Mouse (Mus musculus): ENCODE results near the gene Slco2b1. TPM values are rescaled to one million over a fixed set of nuclear protein-coding genes. Genes with fewer than 3 reads are reported as not detected.
A peak's percentile ranks its signal among the peaks of the same experiment; 100 is the strongest.
"Not testable (repeated sequence)": the region's sequence is repeated elsewhere in the genome, so short reads cannot be mapped to it uniquely, and the experiment has no call there.

Gene Slco2b1
- 2.8 and 3.4 TPM in 2 replicates for polyA plus RNA-seq (2014; fragmentation: Nextera tagmentation; extraction: Ambion mirVana)

DNA sequence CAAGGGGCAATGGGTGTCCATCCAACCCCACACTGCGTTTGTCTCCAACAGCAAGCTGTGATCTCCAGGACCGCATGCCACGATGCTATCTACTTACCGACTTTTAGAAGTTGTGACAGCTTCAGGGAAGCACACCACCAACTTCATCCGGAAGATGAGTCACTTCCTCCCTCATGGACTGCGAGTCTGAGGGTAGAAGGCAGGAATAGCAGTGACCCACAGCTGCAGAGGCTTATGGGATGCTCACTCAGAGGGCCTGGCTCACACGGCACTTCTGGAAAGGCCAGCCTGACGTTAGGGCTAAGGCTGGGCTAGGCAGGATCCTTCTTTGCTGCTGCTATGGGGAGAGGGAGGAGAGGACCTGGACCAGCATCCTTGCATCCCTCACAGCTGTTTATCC, at the start of gene Slco2b1:
Gene Slco2b1 (minus strand): TSS at position 175 of the 400 bp plus-strand sequence.
- WGBS: 77% methylated on average over 8 of the region's 8 CpGs
- Histone ChIP-seq H3K4me3 (ENCODE audit: low read depth, low read length) (no peak within 1 kb of the TSS), H3K27me3 (ENCODE audit: control insufficient read depth, insufficient read depth, low read length) (no peaks in the 10 kb centered on the region), H3K4me2 (ENCODE audit: low read depth) (no peak within 1 kb of the TSS), H3K36me3 (ENCODE audit: control insufficient read depth, insufficient read depth, low read length) (no peaks in the 10 kb centered on the region), H3K9ac (ENCODE audit: low read length) (no peak within 1 kb of the TSS), H3K4me1 (ENCODE audit: control insufficient read depth, insufficient read depth, low read length) (no peaks in the 10 kb centered on the region), H3K27ac (ENCODE audit: low read depth, low read length) (no peak within 1 kb of the TSS), H3K9me3 (ENCODE audit: control insufficient read depth, low read length) (no peaks in the 10 kb centered on the region)
- DNase-seq (ENCODE audit: low spot score) (no peak), ATAC-seq (ENCODE audit: insufficient read depth, low FRiP score, low TSS enrichment) (no peak)

- Histone ChIP-seq H3K9ac (ENCODE audit: low read length) (no peak overlapping the region), H3K36me3 (ENCODE audit: control insufficient read depth, insufficient read depth, low read length) (no peaks in the 10 kb centered on the region), H3K4me1 (ENCODE audit: control insufficient read depth, insufficient read depth, low read length) (no peaks in the 10 kb centered on the region), H3K9me3 (ENCODE audit: control insufficient read depth, low read length) (no peaks in the 10 kb centered on the region), H3K4me3 (ENCODE audit: low read depth, low read length) (no peak overlapping the region), H3K27ac (ENCODE audit: low read depth, low read length) (no peak overlapping the region), H3K4me2 (ENCODE audit: low read depth) (no peak overlapping the region), H3K27me3 (ENCODE audit: control insufficient read depth, insufficient read depth, low read length) (no peaks in the 10 kb centered on the region)
- 80% methylated on average over 9 of the region's 9 CpGs for WGBS
- no peak for DNase-seq (ENCODE audit: low spot score)
- ATAC-seq (ENCODE audit: insufficient read depth, low FRiP score, low TSS enrichment): no peak
Observed at GRCm38 (mm10) chr7:99739276-99739675, 28.1 kb upstream of the Slco2b1 start.

- ATAC-seq (ENCODE audit: insufficient read depth, low FRiP score, low TSS enrichment); H3K9me3 ChIP-seq (ENCODE audit: control insufficient read depth, low read length); H3K36me3 ChIP-seq (ENCODE audit: control insufficient read depth, insufficient read depth, low read length); DNase-seq (ENCODE audit: low spot score); H3K4me2 ChIP-seq (ENCODE audit: low read depth); H3K4me3 ChIP-seq (ENCODE audit: low read depth, low read length); H3K4me1 ChIP-seq (ENCODE audit: control insufficient read depth, insufficient read depth, low read length); H3K27me3 ChIP-seq (ENCODE audit: control insufficient read depth, insufficient read depth, low read length); H3K27ac ChIP-seq (ENCODE audit: low read depth, low read length); H3K9ac ChIP-seq (ENCODE audit: low read length): not testable (repeated sequence)
- 89% methylated on average over 9 of the region's 9 CpGs for WGBS
Observed at GRCm38 (mm10) chr7:99735491-99735890, 24.4 kb upstream of the Slco2b1 start.

DNA sequence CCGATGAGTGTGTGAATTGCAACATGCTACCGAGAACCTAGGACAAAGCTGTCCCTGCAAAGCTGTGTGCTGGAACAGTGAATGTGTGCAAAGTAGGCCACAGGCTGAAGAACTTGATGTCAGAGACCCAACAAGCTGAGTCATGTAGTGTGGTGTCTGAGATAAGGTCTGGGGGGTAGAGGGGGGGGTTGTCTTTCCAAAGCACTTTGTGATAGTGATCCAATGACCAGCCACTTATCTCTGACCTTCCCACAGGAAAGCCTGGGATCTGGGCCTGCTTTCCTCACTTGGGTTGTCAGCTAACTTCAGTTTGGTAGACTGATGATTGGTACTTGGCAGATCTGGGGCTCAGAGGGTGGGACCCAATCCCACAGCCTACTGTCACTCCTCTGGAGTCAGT, 23.5 kb upstream of the Slco2b1 start:
- no peak overlapping the region for H3K4me3 ChIP-seq (ENCODE audit: low read depth, low read length)
- H3K4me2 ChIP-seq (ENCODE audit: low read depth): no peak overlapping the region
- no peak for ATAC-seq (ENCODE audit: insufficient read depth, low FRiP score, low TSS enrichment)
- no peaks in the 10 kb centered on the region for H3K9me3 ChIP-seq (ENCODE audit: control insufficient read depth, low read length)
- WGBS: 92% methylated on average over 2 of the region's 2 CpGs
- no peaks in the 10 kb centered on the region for H3K4me1 ChIP-seq (ENCODE audit: control insufficient read depth, insufficient read depth, low read length)
- no peaks in the 10 kb centered on the region for H3K36me3 ChIP-seq (ENCODE audit: control insufficient read depth, insufficient read depth, low read length)
- no peaks in the 10 kb centered on the region for H3K27me3 ChIP-seq (ENCODE audit: control insufficient read depth, insufficient read depth, low read length)
- no peak overlapping the region for H3K9ac ChIP-seq (ENCODE audit: low read length)
- H3K27ac ChIP-seq (ENCODE audit: low read depth, low read length): no peak overlapping the region
- DNase-seq (ENCODE audit: low spot score): no peak

GRCm38 (mm10) chr7:99729973-99730372, 18.8 kb upstream of the Slco2b1 start, which contains the start of gene Olfr520:
Gene Olfr520, plus strand, starts transcription at chr7:99730273.
- no peak within 1 kb of the TSS for H3K9ac ChIP-seq (ENCODE audit: low read length)
- no peaks in the 10 kb centered on the region for H3K36me3 ChIP-seq (ENCODE audit: control insufficient read depth, insufficient read depth, low read length)
- ATAC-seq (ENCODE audit: insufficient read depth, low FRiP score, low TSS enrichment): no peak
- 93% methylated on average over 2 of the region's 2 CpGs for WGBS
- no peaks in the 10 kb centered on the region for H3K4me1 ChIP-seq (ENCODE audit: control insufficient read depth, insufficient read depth, low read length)
- no peaks in the 10 kb centered on the region for H3K9me3 ChIP-seq (ENCODE audit: control insufficient read depth, low read length)
- no peak within 1 kb of the TSS for H3K4me3 ChIP-seq (ENCODE audit: low read depth, low read length)
- no peaks in the 10 kb centered on the region for H3K27me3 ChIP-seq (ENCODE audit: control insufficient read depth, insufficient read depth, low read length)
- H3K27ac ChIP-seq (ENCODE audit: low read depth, low read length): no peak within 1 kb of the TSS
- no peak for DNase-seq (ENCODE audit: low spot score)
- H3K4me2 ChIP-seq (ENCODE audit: low read depth): no peak within 1 kb of the TSS

DNA sequence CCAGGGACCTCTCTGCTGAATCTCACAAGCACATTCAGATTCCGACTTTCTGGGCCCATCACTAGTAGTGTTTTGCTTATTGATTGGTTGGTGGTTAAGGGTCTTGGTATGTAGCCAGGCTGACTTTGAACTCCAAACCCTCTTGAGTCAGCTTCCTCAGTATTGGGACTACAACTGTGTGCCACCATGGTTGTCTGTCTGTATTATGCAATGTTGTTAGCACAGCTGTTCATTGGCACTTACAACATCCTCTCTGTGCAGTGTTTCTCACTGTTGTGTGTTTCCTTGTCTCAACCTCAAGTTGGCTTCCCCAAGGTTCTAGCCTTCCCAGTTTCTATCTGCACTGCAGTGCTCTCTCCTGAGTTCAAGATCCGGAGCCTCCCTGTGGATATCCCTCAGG, 5.4 kb upstream of the Slco2b1 start:
- H3K27ac ChIP-seq (ENCODE audit: low read depth, low read length): no peak overlapping the region
- H3K4me1 ChIP-seq (ENCODE audit: control insufficient read depth, insufficient read depth, low read length): no peaks in the 10 kb centered on the region
- ATAC-seq (ENCODE audit: insufficient read depth, low FRiP score, low TSS enrichment): no peak
- H3K4me2 ChIP-seq (ENCODE audit: low read depth): no peak overlapping the region
- H3K36me3 ChIP-seq (ENCODE audit: control insufficient read depth, insufficient read depth, low read length): no peaks in the 10 kb centered on the region
- no peaks in the 10 kb centered on the region for H3K9me3 ChIP-seq (ENCODE audit: control insufficient read depth, low read length)
- no peak overlapping the region for H3K9ac ChIP-seq (ENCODE audit: low read length)
- no peak for DNase-seq (ENCODE audit: low spot score)
- H3K27me3 ChIP-seq (ENCODE audit: control insufficient read depth, insufficient read depth, low read length): no peaks in the 10 kb centered on the region
- H3K4me3 ChIP-seq (ENCODE audit: low read depth, low read length): no peak overlapping the region
- WGBS: 86% methylated on average over 2 of the region's 2 CpGs

DNA sequence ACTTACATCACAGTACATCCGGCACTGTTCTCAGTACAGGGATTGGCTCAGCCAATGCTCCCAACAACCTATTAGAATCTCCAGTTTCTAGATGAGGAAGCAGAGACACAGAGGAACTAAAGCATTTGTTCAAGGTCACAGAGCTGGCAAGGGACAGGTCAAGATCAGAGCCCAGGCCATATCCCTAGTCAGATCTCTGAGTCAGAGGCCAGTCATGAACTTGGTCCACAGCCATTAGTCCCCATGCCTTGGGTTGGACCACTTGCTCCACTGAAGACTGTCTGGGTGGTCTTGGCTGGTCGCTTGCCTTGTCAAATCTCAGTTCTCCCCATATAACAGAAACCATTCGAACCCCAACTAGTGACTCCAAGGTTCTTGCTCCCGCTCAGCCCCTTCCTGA, 1.3 kb upstream of the Slco2b1 start:
- Histone ChIP-seq H3K4me3 (ENCODE audit: low read depth, low read length) (no peak overlapping the region), H3K27me3 (ENCODE audit: control insufficient read depth, insufficient read depth, low read length) (no peaks in the 10 kb centered on the region), H3K4me1 (ENCODE audit: control insufficient read depth, insufficient read depth, low read length) (no peaks in the 10 kb centered on the region), H3K9me3 (ENCODE audit: control insufficient read depth, low read length) (no peaks in the 10 kb centered on the region), H3K27ac (ENCODE audit: low read depth, low read length) (no peak overlapping the region), H3K36me3 (ENCODE audit: control insufficient read depth, insufficient read depth, low read length) (no peaks in the 10 kb centered on the region), H3K4me2 (ENCODE audit: low read depth) (no peak overlapping the region), H3K9ac (ENCODE audit: low read length) (no peak overlapping the region)
- 91% methylated on average over 4 of the region's 4 CpGs for WGBS
- DNase-seq (ENCODE audit: low spot score) (no peak), ATAC-seq (ENCODE audit: insufficient read depth, low FRiP score, low TSS enrichment) (no peak)

DNA sequence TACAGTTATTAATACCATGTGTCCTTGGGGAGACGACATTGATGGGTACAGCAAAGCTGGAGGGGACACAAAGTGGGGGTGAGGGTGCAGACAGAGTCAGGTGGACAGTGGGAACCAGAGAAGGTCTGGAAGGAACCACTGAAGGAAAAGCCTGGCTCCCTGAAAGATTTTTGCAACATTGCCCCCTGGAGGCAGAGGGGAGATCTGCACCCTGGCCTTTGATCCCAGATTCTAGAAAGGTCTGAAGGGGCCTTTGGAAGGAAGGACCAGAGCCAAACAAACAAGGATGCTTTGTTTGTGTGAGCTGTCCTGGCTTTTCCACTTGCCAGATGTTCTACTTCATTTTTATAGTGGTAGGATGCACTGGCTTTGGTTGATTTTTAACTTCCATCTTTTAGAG, 664 bp downstream of the Slco2b1 start:
- 27% methylated on average over 1 of the region's 1 CpGs for WGBS
- ATAC-seq (ENCODE audit: insufficient read depth, low FRiP score, low TSS enrichment): no peak
- peak; percentile 65 for DNase-seq (ENCODE audit: low spot score)

DNA sequence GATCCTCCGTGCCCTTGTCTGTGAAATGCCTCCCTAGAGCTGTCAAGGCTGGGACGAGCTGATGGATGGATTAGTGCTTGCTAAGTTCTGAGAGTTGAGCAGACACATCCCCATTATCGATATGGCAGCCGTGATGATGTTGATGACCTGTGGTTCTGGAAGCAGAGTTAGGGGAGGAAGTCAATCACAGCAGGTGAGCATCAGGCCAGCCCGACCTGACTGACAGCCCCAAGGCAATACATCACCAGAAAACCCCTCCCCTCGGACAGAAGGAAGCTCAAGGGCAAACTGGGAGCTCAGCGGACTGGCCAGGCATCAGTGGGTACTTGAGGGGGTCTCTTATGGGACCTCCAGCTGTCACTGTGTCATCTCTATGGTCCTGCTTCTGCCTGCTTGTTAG, 1.1 kb downstream of the Slco2b1 start:
- 60% methylated on average over 7 of the region's 7 CpGs for WGBS
- Histone ChIP-seq H3K27me3 (ENCODE audit: control insufficient read depth, insufficient read depth, low read length) (no peaks in the 10 kb centered on the region), H3K27ac (ENCODE audit: low read depth, low read length) (no peak overlapping the region), H3K9me3 (ENCODE audit: control insufficient read depth, low read length) (no peaks in the 10 kb centered on the region), H3K4me3 (ENCODE audit: low read depth, low read length) (no peak overlapping the region), H3K9ac (ENCODE audit: low read length) (no peak overlapping the region), H3K36me3 (ENCODE audit: control insufficient read depth, insufficient read depth, low read length) (no peaks in the 10 kb centered on the region), H3K4me1 (ENCODE audit: control insufficient read depth, insufficient read depth, low read length) (no peaks in the 10 kb centered on the region), H3K4me2 (ENCODE audit: low read depth) (no peak overlapping the region)
- ATAC-seq (ENCODE audit: insufficient read depth, low FRiP score, low TSS enrichment) (no peak), DNase-seq (ENCODE audit: low spot score) (no peak)

More for the DNA sequence above, 664 bp downstream of the Slco2b1 start:
- Histone ChIP-seq H3K27me3 (ENCODE audit: control insufficient read depth, insufficient read depth, low read length) (no peaks in the 10 kb centered on the region), H3K9me3 (ENCODE audit: control insufficient read depth, low read length) (no peaks in the 10 kb centered on the region), H3K36me3 (ENCODE audit: control insufficient read depth, insufficient read depth, low read length) (no peaks in the 10 kb centered on the region), H3K4me1 (ENCODE audit: control insufficient read depth, insufficient read depth, low read length) (no peaks in the 10 kb centered on the region), H3K9ac (ENCODE audit: low read length) (no peak overlapping the region), H3K4me3 (ENCODE audit: low read depth, low read length) (no peak overlapping the region), H3K27ac (ENCODE audit: low read depth, low read length) (no peak overlapping the region), H3K4me2 (ENCODE audit: low read depth) (no peak overlapping the region)

Measured in neural tube, embryonic 11.5 days (tissue).